Mouse (Mus musculus) kidney, embryonic 16.5 days (tissue): ENCODE data around the gene Polr1c. TPM values are rescaled to one million over a fixed set of nuclear protein-coding genes. Genes with fewer than 3 reads are reported as not detected.

Experiments
- ATAC-seq: fragments of 200-750 bp; cut with Nextera tagmentation; 2 replicates; pipeline ENCODE4 v1.8.0; 2017; ENCODE audit warnings: moderate TSS enrichment; ENCODE audit not compliant: low FRiP score, low TSS enrichment
- H3K27ac ChIP-seq: fragments of 300-500 bp; sonication (generic); 2 replicates; pipeline ENCODE4 v1.5.1; 2014; ENCODE audit warnings: low read length
- H3K27me3 ChIP-seq: fragments of 300-500 bp; sonication (generic); 2 replicates; pipeline ENCODE4 v1.6.1; 2014; ENCODE audit warnings: low read length, control low read depth, mixed read lengths; ENCODE audit not compliant: insufficient read depth
- H3K36me3 ChIP-seq: fragments of 300-500 bp; sonication (generic); 2 replicates; pipeline ENCODE4 v1.6.1; 2014; ENCODE audit warnings: low read length, control low read depth, mixed read lengths; ENCODE audit not compliant: insufficient read depth
- H3K4me1 ChIP-seq: fragments of 300-500 bp; sonication (generic); 2 replicates; pipeline ENCODE4 v1.6.1; 2014; ENCODE audit warnings: low read length, control low read depth, mixed read lengths; ENCODE audit not compliant: insufficient read depth
- H3K4me2 ChIP-seq: fragments of 300-500 bp; sonication (generic); replicated peaks from 2 replicates; pipeline ENCODE4 v1.6.1; 2014; ENCODE audit warnings: low read depth, low read length
- H3K4me3 ChIP-seq: fragments of 300-500 bp; sonication (generic); 2 replicates; pipeline ENCODE4 v1.5.1; 2014; ENCODE audit warnings: mild to moderate bottlenecking, low read length
- H3K9ac ChIP-seq: fragments of 300-500 bp; sonication (generic); replicated peaks from 2 replicates; pipeline ENCODE4 v1.6.1; 2014; ENCODE audit warnings: low read length
- H3K9me3 ChIP-seq: fragments of 300-500 bp; sonication (generic); 2 replicates; pipeline ENCODE4 v1.6.1; 2016; ENCODE audit warnings: low read length, control low read depth
- WGBS: fragments of 180-500 bp; shearing (Covaris S2); extraction: QIAGEN DNeasy Blood & Tissue Kit; methylation state at CpG from one replicate; pipeline ENCODE4 v1.1.7; 2014; 5-methylcytosine and 5-hydroxymethylcytosine counted together
- microRNA counts: library from miRNA; unstranded; fragments of <30 nt; microRNA quantifications from one replicate; lab custom pipeline; 2016
- microRNA-seq: library from miRNA; unstranded; fragments of <30 nt; microRNA quantifications from one replicate; pipeline ENCODE4, GENCODE M21; 2016
- polyA plus RNA-seq: library from polyadenylated mRNA; unstranded; fragments of >200 nt; fragmentation: Nextera tagmentation; extraction: Ambion mirVana; gene quantifications from 2 replicates; pipeline ENCODE4 v1.2.1, GENCODE M21; 2015

Polr1c gene
- polyA plus RNA-seq, 1 experiment from 2014 or later, result 109 TPM

GRCm38 (mm10) chr17:46201151-46201550 lies 46.7 kb downstream of the Polr1c start:
- no peaks in the 10 kb centered on the region for H3K9me3 ChIP-seq
- peaks cover 29% of the 10 kb centered on the region for H3K36me3 ChIP-seq
- H3K4me2 ChIP-seq, result peak overlapping the region; percentile 78
- peak overlapping the region; percentile 78; the same call in 1 of the 2 replicates for H3K4me3 ChIP-seq
- no peak overlapping the region; the same call in 1 of the 2 replicates for H3K9ac ChIP-seq
- peaks cover 22% of the 10 kb centered on the region for H3K4me1 ChIP-seq
- H3K27ac ChIP-seq, result no peak overlapping the region
- ATAC-seq, result no peak
- H3K27me3 ChIP-seq, result no peaks in the 10 kb centered on the region
- 60% methylated on average over 6 of the region's 6 CpGs for WGBS

MicroRNAs within 50 kb of the gene (microRNA counts, 519-probe panel; counts per million panel counts)
- microRNA mmu-miR-693-3p (lab: Ali Mortazavi, UCI) (104 counts per million, percentile 35 among the panel's probes with 10 or more counts), microRNA mmu-miR-693-5p (lab: Ali Mortazavi, UCI) (104 counts per million, percentile 35 among the panel's probes with 10 or more counts)

Small RNA genes within 50 kb of the gene (microRNA-seq; reads per million reads assigned to microRNA genes)
- gene Mir693, result not detected

Other genes with a start within 250 kb of the Polr1c start
- gene Vegfa, start 215.7 kb downstream of the Polr1c start, polyA plus RNA-seq, result 5.7 and 5.9 TPM in 2 replicates
- 159 and 162 TPM in 2 replicates for gene Mrps18a, start 137.1 kb downstream of the Polr1c start, polyA plus RNA-seq
- gene Rsph9, start 103.8 kb downstream of the Polr1c start, polyA plus RNA-seq, result 15.1 and 16.5 TPM in 2 replicates
- 39.9 and 41.2 TPM in 2 replicates for gene Mad2l1bp, start 94.5 kb downstream of the Polr1c start, polyA plus RNA-seq
- 44.8 and 51.2 TPM in 2 replicates for gene Gtpbp2, start 87.0 kb downstream of the Polr1c start, polyA plus RNA-seq
- 13.3 and 16.8 TPM in 2 replicates for gene Polh, start 45.4 kb downstream of the Polr1c start, polyA plus RNA-seq
- 45.5 and 49.5 TPM in 2 replicates for gene Xpo5, start 45.3 kb downstream of the Polr1c start, polyA plus RNA-seq
- 132 and 139 TPM in 2 replicates for gene Yipf3, start within 50 bp of the Polr1c start, polyA plus RNA-seq
- gene Lrrc73, start 5.5 kb upstream of the Polr1c start, polyA plus RNA-seq, result 0.64 and 0.67 TPM in 2 replicates
- gene Tjap1, start 35.0 kb upstream of the Polr1c start, polyA plus RNA-seq, result 45.7 and 49.8 TPM in 2 replicates
- gene Dlk2, start 49.4 kb upstream of the Polr1c start, polyA plus RNA-seq, result 0.37 and 0.64 TPM in 2 replicates
- 6.9 and 7.3 TPM in 2 replicates for gene Abcc10, start 80.3 kb upstream of the Polr1c start, polyA plus RNA-seq
- 5.0 and 6.1 TPM in 2 replicates for gene Zfp318, start 135.7 kb upstream of the Polr1c start, polyA plus RNA-seq
- gene Crip3, start 180.9 kb upstream of the Polr1c start, polyA plus RNA-seq, result 0.54 and 0.68 TPM in 2 replicates
- 0.15 and 0.32 TPM in 2 replicates for gene Slc22a7, start 190.4 kb upstream of the Polr1c start, polyA plus RNA-seq
- gene Ttbk1, start 239.6 kb upstream of the Polr1c start, polyA plus RNA-seq, result 0.15 and 0.23 TPM in 2 replicates
- 56.5 and 60.3 TPM in 2 replicates for gene Dnph1, start 248.7 kb upstream of the Polr1c start, polyA plus RNA-seq